Mouse (Mus musculus) B cell, adult 2 months (primary cell): Measurements from ENCODE around the gene Prc1.

ENCODE experiments used
- DNase-seq, 2 experiments: peaks; one replicate each; pipeline ENCODE4 v3.0.0; 2022

The Prc1 gene

GRCm38 (mm10) chr7:80339793-80340628 is 45.8 kb downstream of the Prc1 start:
- peak; percentile 96 for DNase-seq

DNA sequence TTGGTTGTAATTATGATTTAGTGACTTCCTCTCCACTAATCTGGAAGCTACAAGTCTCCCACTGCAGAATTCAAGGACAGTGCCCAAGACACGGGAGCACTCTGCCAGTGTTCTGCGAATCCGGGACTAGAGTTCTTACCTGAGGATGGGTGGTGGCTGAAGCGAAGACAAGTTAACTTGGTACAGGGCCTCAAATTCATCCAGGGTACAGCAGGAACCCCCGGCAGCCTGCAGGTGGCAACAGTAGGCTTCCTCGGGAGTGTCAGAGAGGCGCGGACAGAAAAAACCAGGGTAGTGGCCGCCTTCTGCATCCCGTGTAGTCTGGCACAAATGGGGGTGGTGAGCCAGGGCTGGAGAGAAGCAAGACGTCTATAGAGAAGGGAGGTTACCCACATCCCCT is 46.5 kb downstream of the Prc1 start, which contains the start of gene Unc45a:
Gene Unc45a, minus strand, starts transcription at position 213 of the 400 bp plus-strand sequence.
- DNase-seq: peak; percentile 77 to 80

DNA sequence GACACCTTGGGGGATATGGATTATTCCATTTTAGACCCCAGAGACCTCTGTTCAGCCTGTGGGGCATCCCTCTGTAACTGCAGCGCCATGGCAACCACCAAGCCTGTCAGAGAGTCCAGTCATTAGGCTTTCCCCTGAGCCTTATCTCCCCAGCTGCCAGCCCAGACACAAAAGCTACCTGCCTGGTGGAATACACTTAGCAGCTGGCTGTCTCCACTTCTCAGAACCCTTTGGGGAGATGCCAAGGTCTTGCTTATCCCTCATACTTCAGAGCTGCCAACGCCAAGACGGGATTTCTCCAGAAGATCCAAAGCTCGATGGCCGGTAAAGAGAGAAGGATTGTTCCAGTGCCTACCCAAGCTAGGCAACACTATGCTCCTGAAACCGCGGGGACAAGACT is 47.5 kb downstream of the Prc1 start:
- no peak for DNase-seq

- peak; percentile 98 for DNase-seq
These were observed 48.6 kb downstream of the Prc1 start, which contains the start of gene Hddc3 for GRCm38 (mm10) chr7:80342858-80343257. Hddc3 (plus strand) TSS chr7:80343104.

DNA sequence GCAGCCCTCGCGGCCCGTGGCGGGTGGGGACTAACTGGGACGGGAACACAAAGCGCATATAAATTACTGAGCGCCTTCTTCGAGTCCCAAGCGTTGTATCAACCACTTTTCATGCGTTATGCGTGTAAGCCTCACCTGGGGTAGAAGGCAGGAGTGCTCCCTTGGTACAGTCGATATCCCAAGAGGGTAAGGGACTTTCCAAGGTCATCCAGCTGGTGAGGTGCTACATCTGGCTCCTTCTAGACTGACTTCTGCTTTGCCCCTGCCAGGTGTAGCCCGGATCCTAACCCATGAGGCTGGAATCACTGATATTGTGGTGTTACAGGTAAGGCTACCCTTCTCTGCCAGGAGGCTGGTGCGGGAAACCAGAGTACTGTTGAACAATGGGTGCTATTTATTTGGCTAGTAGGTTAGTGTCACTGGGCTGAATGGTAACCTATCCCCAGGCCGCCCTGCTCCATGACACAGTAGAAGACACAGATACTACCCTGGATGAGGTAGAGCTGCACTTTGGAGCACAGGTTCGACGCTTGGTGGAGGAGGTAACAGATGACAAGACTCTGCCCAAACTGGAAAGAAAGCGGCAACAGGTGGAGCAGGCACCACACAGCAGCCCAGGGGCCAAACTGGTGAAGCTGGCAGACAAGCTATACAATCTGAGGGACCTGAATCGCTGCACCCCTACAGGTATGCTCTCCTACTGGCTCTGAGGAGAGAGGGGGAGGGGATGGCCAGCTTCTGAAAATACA is 49.2 kb downstream of the Prc1 start:
- DNase-seq: no peak

GRCm38 (mm10) chr7:80346173-80346572 is 51.9 kb downstream of the Prc1 start:
- no peak for DNase-seq

DNA sequence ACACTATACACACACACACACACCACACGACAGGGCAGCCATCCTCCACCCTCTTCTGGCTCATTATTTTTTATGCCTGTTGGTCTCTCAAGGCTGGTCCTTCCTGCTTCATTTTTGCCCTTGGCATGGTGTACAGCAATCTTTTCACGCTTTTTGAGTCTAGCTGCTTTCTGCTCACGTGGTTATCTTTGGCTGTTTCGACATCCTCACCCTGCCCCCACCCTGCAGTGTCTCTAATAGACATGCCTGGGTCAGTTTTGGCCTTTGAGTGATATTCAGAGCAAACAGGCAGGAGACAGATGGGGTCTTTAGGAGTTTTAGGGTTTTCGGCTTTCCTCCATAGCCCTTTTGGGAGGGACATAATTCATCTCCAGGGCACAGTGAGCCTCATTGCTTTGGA is 52.6 kb downstream of the Prc1 start:
- DNase-seq: no peak

DNA sequence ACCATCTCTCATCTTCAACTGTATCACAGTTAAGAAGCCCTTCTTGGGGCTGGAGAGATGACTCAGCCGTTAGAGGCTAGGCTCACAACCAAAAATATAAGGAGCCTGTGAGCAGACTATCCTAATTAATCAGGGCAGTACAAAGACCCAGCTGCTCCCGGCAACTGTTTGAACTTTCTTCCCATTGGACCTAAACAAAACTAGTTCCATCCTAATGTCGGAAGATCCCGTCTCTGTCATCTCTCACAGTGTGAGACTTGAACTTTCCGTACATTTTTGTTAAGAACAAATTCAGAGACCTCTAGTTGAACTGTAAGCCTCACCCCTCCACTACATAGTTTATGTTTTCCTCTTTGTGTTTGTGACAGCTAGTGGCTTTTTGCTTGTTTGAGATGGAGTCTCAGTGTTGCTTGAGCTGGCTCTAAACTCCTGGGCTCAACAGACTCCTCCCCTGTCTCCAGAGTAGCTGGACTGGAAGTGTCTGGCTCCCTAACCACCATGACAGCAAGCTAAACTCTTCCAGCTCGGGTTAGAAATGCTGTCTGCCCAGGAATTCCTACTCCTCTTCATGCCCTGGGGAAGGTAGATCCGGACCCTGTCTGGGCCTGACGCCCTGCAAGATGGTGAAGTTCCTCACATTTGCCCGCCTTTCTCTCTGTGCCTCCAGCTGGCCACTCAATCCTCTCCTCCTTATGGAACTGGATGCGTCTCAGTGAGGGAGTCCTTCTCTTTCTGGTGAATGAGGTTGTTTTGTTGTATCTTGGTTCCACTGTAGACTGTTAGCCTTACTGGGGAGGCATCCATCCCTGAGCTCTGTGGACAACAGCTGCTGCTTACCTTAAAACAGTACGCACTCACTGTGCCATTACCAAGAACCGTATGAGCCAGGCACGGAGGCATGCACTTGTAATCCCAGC is 53.7 kb downstream of the Prc1 start:
- no peak for DNase-seq

GRCm38 (mm10) chr7:80350808-80351207 is 56.6 kb downstream of the Prc1 start:
- no peak for DNase-seq

GRCm38 (mm10) chr7:80352920-80353319 is 58.7 kb downstream of the Prc1 start:
- DNase-seq: no peak

DNA sequence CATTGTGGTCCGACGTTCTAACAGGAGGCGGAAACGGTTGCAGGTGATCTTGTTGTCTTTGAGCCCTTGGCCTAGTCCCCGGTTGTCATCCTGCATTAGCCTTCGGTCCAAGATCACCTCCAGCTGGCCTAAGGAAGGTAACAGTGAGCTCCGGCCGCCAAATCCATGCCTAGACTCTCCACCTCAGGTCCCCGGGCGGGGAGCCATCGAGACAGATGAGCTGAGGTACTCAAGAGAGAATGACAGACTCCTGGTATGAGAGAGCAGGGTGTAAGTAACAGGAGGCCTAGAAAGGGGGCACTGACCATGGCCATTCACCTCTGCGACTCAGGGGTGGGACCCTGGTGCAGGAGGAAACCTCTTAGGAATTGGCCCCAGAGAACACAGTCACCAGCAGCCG is 62.1 kb downstream of the Prc1 start:
- DNase-seq: no peak

- DNase-seq: no peak
These were observed 62.9 kb downstream of the Prc1 start for GRCm38 (mm10) chr7:80357156-80357555.

DNA sequence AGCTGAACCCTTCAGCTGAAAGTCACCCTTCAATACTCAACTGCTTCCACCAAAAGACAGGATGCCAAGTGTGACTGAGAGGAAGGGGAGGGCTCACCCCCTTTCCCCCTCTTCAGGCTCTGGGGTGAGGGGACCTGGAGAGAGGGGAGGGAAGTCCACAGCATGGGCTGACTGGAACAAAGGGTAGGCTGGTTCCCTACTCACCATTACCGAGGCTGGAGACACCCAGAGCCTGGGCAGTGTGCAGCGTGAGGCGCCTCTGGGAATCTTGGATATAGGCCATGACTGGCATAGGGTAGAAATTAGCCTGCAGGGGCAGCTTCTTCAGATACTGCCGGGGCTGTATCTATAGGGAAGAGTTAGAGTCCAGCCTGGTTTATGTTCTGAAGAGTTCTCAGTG is 63.8 kb downstream of the Prc1 start:
- no peak for DNase-seq

DNA sequence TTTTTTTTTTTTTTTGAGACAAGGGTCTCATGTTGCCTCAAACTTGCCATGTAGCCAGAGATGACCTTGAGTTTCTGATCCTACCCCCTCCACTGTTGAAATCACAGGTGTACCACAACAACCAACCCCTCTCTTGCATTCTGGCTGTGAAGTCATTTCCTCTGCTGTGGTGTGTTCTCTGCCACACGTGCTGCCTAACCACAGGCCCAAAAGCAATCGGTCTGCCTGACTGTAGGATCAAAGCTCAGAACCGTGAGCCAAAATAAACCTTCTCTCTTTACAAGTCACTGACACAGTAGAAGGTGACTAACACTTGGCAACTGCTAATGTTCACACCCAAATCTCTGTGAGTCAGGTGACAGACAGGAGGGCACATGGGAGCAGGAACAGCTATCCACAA is 66.2 kb downstream of the Prc1 start:
- DNase-seq: no peak

GRCm38 (mm10) chr7:80365759-80366158 is 71.5 kb downstream of the Prc1 start:
- no peak for DNase-seq
